ENCODE assay signal across 10 mouse cellular contexts in the genomic region with DNA sequence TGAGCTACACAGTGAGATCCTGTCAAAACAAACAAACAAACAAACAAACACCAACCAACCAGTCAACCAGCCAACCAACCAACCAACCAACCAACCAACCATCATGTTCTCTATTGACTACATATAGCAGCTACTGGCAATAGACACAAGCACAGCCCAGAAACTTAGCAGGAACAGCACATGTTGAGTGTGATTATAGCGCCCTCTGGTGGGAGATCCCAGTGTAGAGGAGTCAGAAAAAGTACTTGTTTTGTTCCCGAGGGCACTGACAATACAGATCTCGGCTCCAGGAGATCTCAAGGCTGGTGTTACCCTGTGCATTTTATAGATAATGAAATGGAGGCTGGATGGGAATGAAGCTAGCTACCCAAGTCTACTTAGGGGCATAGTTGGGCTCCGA. TPM values are rescaled to one million over a fixed set of nuclear protein-coding genes. Genes with fewer than 3 reads are reported as not detected.
DNase-seq lines count a peak whose midpoint lies in the region; ATAC-seq and TF ChIP-seq lines count a peak whose summit lies in the region.
"Had no signal": no experiment of that assay in that cellular context is flagged by ENCODE, and none has a peak within 500 bp of the region (broad histone marks: within the 10 kb centered on the region; RNA-seq: fewer than 3 reads in every experiment).

No protein-coding gene starts in this region.

- H3K27me3 ChIP-seq in hindbrain, embryonic 11.5 days (ENCODE audit: control insufficient read depth, insufficient read depth, low read length): no peaks in the 10 kb centered on the region
- no peaks in the 10 kb centered on the region for H3K27me3 ChIP-seq in hindbrain, embryonic 16.5 days (replicated peaks; ENCODE audit: control insufficient read depth, insufficient read depth, low read length)
- H3K27me3 ChIP-seq: embryonic facial prominence, embryonic 15.5 days; limb, embryonic 13.5 days had no signal

- no peak overlapping the region for H3K4me3 ChIP-seq in hindbrain, embryonic 11.5 days (ENCODE audit: low read depth, low read length)
- no peak overlapping the region for H3K4me3 ChIP-seq in hindbrain, embryonic 16.5 days (ENCODE audit: low read length)
- H3K4me3 ChIP-seq in bone marrow, adult 2 months (replicated peaks; ENCODE audit: control insufficient read depth, low read depth, low read length): no peak overlapping the region
- H3K4me3 ChIP-seq: embryonic facial prominence, embryonic 15.5 days; limb, embryonic 13.5 days had no signal

- no peak for ATAC-seq in hindbrain, embryonic 11.5 days (ENCODE audit: low FRiP score)
- ATAC-seq in hindbrain, embryonic 16.5 days: no peak
- ATAC-seq in erythroid progenitor cell, adult 5-6 weeks (replicated peaks; ENCODE audit: low FRiP score, poor library complexity, severe bottlenecking): no peak

- no peak overlapping the region for H3K4me2 ChIP-seq in hindbrain, embryonic 11.5 days (replicated peaks; ENCODE audit: low read depth, low read length)
- no peak overlapping the region for H3K4me2 ChIP-seq in hindbrain, embryonic 16.5 days (ENCODE audit: low read length)
- H3K4me2 ChIP-seq: embryonic facial prominence, embryonic 15.5 days; limb, embryonic 13.5 days had no signal

- DNase-seq in hindbrain, embryonic 11.5 days (ENCODE audit: low spot score): peak; percentile 71
- peak; percentile 22 for DNase-seq in urinary bladder, postnatal 14 days (ENCODE audit: low spot score)
- no peak for DNase-seq in urinary bladder, adult 2 months (ENCODE audit: low spot score)
- DNase-seq in lung, postnatal 14 days: peak; percentile 29
- DNase-seq in frontal cortex, postnatal 10 days (ENCODE audit: low spot score in 2 of 2): no peak

- WGBS in hindbrain, embryonic 11.5 days: 60% methylated on average over 4 of the region's 4 CpGs
- WGBS in hindbrain, embryonic 16.5 days: 55% methylated on average over 4 of the region's 4 CpGs
- WGBS in bone marrow, adult 2 months: 45% methylated on average over 4 of the region's 4 CpGs

- H3K9ac ChIP-seq in hindbrain, embryonic 11.5 days (ENCODE audit: low read depth, low read length): no peak overlapping the region
- no peak overlapping the region for H3K9ac ChIP-seq in hindbrain, embryonic 16.5 days (ENCODE audit: low read depth, low read length)
- H3K9ac ChIP-seq: embryonic facial prominence, embryonic 15.5 days; limb, embryonic 13.5 days had no signal

- no peaks in the 10 kb centered on the region for H3K9me3 ChIP-seq in hindbrain, embryonic 11.5 days (ENCODE audit: control insufficient read depth, low read length)
- H3K9me3 ChIP-seq in hindbrain, embryonic 16.5 days (ENCODE audit: control insufficient read depth, low read length): no peaks in the 10 kb centered on the region
- H3K9me3 ChIP-seq: embryonic facial prominence, embryonic 15.5 days; limb, embryonic 13.5 days had no signal

- TF ChIP-seq CTCF in bone marrow, adult 2 months (IDR thresholded peaks at IDR 0.05; ENCODE audit: control insufficient read depth, insufficient read depth, low read length): peak; percentile 28; the same call in 1 of the 2 replicates

- H3K27ac ChIP-seq in hindbrain, embryonic 11.5 days (ENCODE audit: low read depth, low read length): no peak overlapping the region
- no peak overlapping the region for H3K27ac ChIP-seq in hindbrain, embryonic 16.5 days (ENCODE audit: low read depth, low read length)
- H3K27ac ChIP-seq in bone marrow, adult 2 months (ENCODE audit: control insufficient read depth, insufficient read depth, low read depth, low read length, poor library complexity): no peak overlapping the region
- H3K27ac ChIP-seq: embryonic facial prominence, embryonic 15.5 days; limb, embryonic 13.5 days had no signal

- H3K4me1 ChIP-seq in hindbrain, embryonic 11.5 days (replicated peaks; ENCODE audit: control insufficient read depth, insufficient read depth, low read length): peaks cover 9% of the 10 kb centered on the region
- H3K4me1 ChIP-seq in hindbrain, embryonic 16.5 days (ENCODE audit: control insufficient read depth, insufficient read depth, low read depth, low read length): peaks cover 21% of the 10 kb centered on the region
- no peaks in the 10 kb centered on the region for H3K4me1 ChIP-seq in bone marrow, adult 2 months (ENCODE audit: control insufficient read depth, insufficient read depth, low read length)
- H3K4me1 ChIP-seq: embryonic facial prominence, embryonic 15.5 days; limb, embryonic 13.5 days had no signal

- no peaks in the 10 kb centered on the region for H3K36me3 ChIP-seq in hindbrain, embryonic 11.5 days (ENCODE audit: control insufficient read depth, insufficient read depth, low read length)
- H3K36me3 ChIP-seq in hindbrain, embryonic 16.5 days (ENCODE audit: control insufficient read depth, insufficient read depth, low read length): peaks cover 12% of the 10 kb centered on the region
- H3K36me3 ChIP-seq: limb, embryonic 13.5 days had no signal

- no peak for TF ChIP-seq POLR2A in bone marrow, adult 2 months (IDR thresholded peaks at IDR 0.05; ENCODE audit: borderline replicate concordance, control insufficient read depth, low read depth, low read length)

RNA-seq across cellular contexts. Expression of a gene that starts 18.4 kb away (rescaled TPM):
- 106 and 116 TPM in 2 replicates for polyA plus RNA-seq in hindbrain, embryonic 11.5 days (2014; fragmentation: Nextera tagmentation; extraction: Ambion mirVana)
- 64.9 and 70.3 TPM in 2 replicates for polyA plus RNA-seq in hindbrain, embryonic 16.5 days (2015; fragmentation: Nextera tagmentation; extraction: Ambion mirVana)
- 49.7 and 52.7 TPM in 2 replicates for polyA plus RNA-seq in urinary bladder, adult 2 months (2012; rRNA removed)
- polyA plus RNA-seq in bone marrow, adult 2 months (2011; ENCODE audit: insufficient read depth, insufficient read length, low replicate concordance, missing spikeins): 24.3 and 44.1 TPM in 2 replicates
- total RNA-seq in erythroid progenitor cell, adult 5-6 weeks (2015; ENCODE audit: low replicate concordance): 30.6 and 35.6 TPM in 2 replicates
- 21.6 and 36.3 TPM in 2 replicates for total RNA-seq in erythroid progenitor cell, adult 5-6 weeks (2017; ENCODE audit: low replicate concordance)

RNA-seq across cellular contexts. Expression of a gene that starts 54.0 kb away (rescaled TPM):
- 4.5 and 4.6 TPM in 2 replicates for polyA plus RNA-seq in hindbrain, embryonic 11.5 days (2014; fragmentation: Nextera tagmentation; extraction: Ambion mirVana)
- 4.8 and 12.2 TPM in 2 replicates for polyA plus RNA-seq in hindbrain, embryonic 16.5 days (2015; fragmentation: Nextera tagmentation; extraction: Ambion mirVana)
- polyA plus RNA-seq in urinary bladder, adult 2 months (2012; rRNA removed): 0.07 TPM in 1 of 2 replicates, not detected in the other
- polyA plus RNA-seq in bone marrow, adult 2 months (2011; ENCODE audit: insufficient read depth, insufficient read length, low replicate concordance, missing spikeins): not detected in 2 replicates
- total RNA-seq in erythroid progenitor cell, adult 5-6 weeks (2015; ENCODE audit: low replicate concordance): not detected in 2 replicates
- not detected in 2 replicates for total RNA-seq in erythroid progenitor cell, adult 5-6 weeks (2017; ENCODE audit: low replicate concordance)
- polyA plus RNA-seq: limb, embryonic 13.5 days had no signal

Comparison
In these comparisons a context has a peak if more than half of its experiments do, and no peak if none do; other contexts are left out.
1. DNase-seq: peak in hindbrain, embryonic 11.5 days (single experiment), urinary bladder, postnatal 14 days (single experiment) and lung, postnatal 14 days (single experiment); none in urinary bladder, adult 2 months (single experiment) and frontal cortex, postnatal 10 days (0 of 2).